Mouse (Mus musculus): ENCODE measurements at regions not wholly inside any gene's neighbourhood (a gene's known extent, or its start where the extent isn't known, plus 50 kb on each side); places are given as distances from the start of the nearest gene placed in this dataset.
"Not testable (repeated sequence)": the region's sequence is repeated elsewhere in the genome, so short reads cannot be mapped to it uniquely, and the experiment has no call there.

GRCm38 (mm10) chr12:47155916-47156315, 337.2 kb upstream of the Nova1 start:
- TF ChIP-seq POLR2A (IDR thresholded peaks at IDR 0.05; ENCODE audit: borderline replicate concordance, extremely low read depth, low read depth, low read length); CTCF (IDR thresholded peaks at IDR 0.05; ENCODE audit: insufficient read depth, low read length): not testable (repeated sequence)
